Mouse (Mus musculus): Measurements from ENCODE around the gene Kdm1a. TPM values are rescaled to one million over a fixed set of nuclear protein-coding genes. Genes with fewer than 3 reads are reported as not detected.
A peak's percentile ranks its signal among the peaks of the same experiment; 100 is the strongest.

The Kdm1a gene
- polyA plus RNA-seq, 1 experiment from 2014 or later, result 19.3 TPM

GRCm38 (mm10) chr4:136521898-136522297, 80.6 kb downstream of the Kdm1a start:
- H3K4me1 ChIP-seq (ENCODE audit: control insufficient read depth, insufficient read depth, low read length), result no peaks in the 10 kb centered on the region
- H3K4me3 ChIP-seq (ENCODE audit: low read length), result no peak overlapping the region
- no peaks in the 10 kb centered on the region for H3K27me3 ChIP-seq (ENCODE audit: control insufficient read depth, insufficient read depth, low read length)
- H3K4me2 ChIP-seq (ENCODE audit: low read depth, low read length), result no peak overlapping the region
- WGBS, result 71% methylated on average over 5 of the region's 5 CpGs
- no peak overlapping the region for H3K9ac ChIP-seq (ENCODE audit: low read length)
- H3K36me3 ChIP-seq (ENCODE audit: control insufficient read depth, insufficient read depth), result no peaks in the 10 kb centered on the region
- no peaks in the 10 kb centered on the region for H3K9me3 ChIP-seq (replicated peaks; ENCODE audit: control insufficient read depth, low read length)
- no peak overlapping the region for H3K27ac ChIP-seq (ENCODE audit: low read length)
- no peak for ATAC-seq (replicated peaks; ENCODE audit: extremely low read depth, insufficient read depth, low FRiP score)

- Histone ChIP-seq H3K4me2 (ENCODE audit: low read depth, low read length) (no peak overlapping the region), H3K36me3 (ENCODE audit: control insufficient read depth, insufficient read depth) (no peaks in the 10 kb centered on the region), H3K9me3 (replicated peaks; ENCODE audit: control insufficient read depth, low read length) (no peaks in the 10 kb centered on the region), H3K9ac (ENCODE audit: low read length) (no peak overlapping the region), H3K4me1 (ENCODE audit: control insufficient read depth, insufficient read depth, low read length) (peaks cover 13% of the 10 kb centered on the region), H3K4me3 (ENCODE audit: low read length) (no peak overlapping the region), H3K27ac (ENCODE audit: low read length) (no peak overlapping the region), H3K27me3 (ENCODE audit: control insufficient read depth, insufficient read depth, low read length) (no peaks in the 10 kb centered on the region)
- ATAC-seq (replicated peaks; ENCODE audit: extremely low read depth, insufficient read depth, low FRiP score), result no peak
These were observed 82.7 kb downstream of the Kdm1a start for GRCm38 (mm10) chr4:136519866-136520265.

GRCm38 (mm10) chr4:136518576-136518975, 83.9 kb downstream of the Kdm1a start:
- Histone ChIP-seq H3K27ac (ENCODE audit: low read length) (no peak overlapping the region), H3K4me1 (ENCODE audit: control insufficient read depth, insufficient read depth, low read length) (peaks cover 15% of the 10 kb centered on the region), H3K4me2 (ENCODE audit: low read depth, low read length) (no peak overlapping the region), H3K27me3 (ENCODE audit: control insufficient read depth, insufficient read depth, low read length) (no peaks in the 10 kb centered on the region), H3K9ac (ENCODE audit: low read length) (no peak overlapping the region), H3K36me3 (ENCODE audit: control insufficient read depth, insufficient read depth) (no peaks in the 10 kb centered on the region), H3K9me3 (replicated peaks; ENCODE audit: control insufficient read depth, low read length) (no peaks in the 10 kb centered on the region), H3K4me3 (ENCODE audit: low read length) (no peak overlapping the region)
- no peak for ATAC-seq (replicated peaks; ENCODE audit: extremely low read depth, insufficient read depth, low FRiP score)
- 90% methylated on average over 2 of the region's 2 CpGs for WGBS

- WGBS, result 73% methylated on average over 2 of the region's 2 CpGs
- no peak overlapping the region for H3K4me2 ChIP-seq (ENCODE audit: low read depth, low read length)
These were observed 84.4 kb downstream of the Kdm1a start for GRCm38 (mm10) chr4:136518141-136518540.

GRCm38 (mm10) chr4:136512905-136513304, 89.6 kb downstream of the Kdm1a start:
- ATAC-seq (replicated peaks; ENCODE audit: extremely low read depth, insufficient read depth, low FRiP score), result 0 out of 2 replicates have a peak, but pooled peaks have one; percentile 37
- H3K27ac ChIP-seq (ENCODE audit: low read length), result no peak overlapping the region
- H3K9ac ChIP-seq (ENCODE audit: low read length), result no peak overlapping the region
- no peak overlapping the region for H3K4me3 ChIP-seq (ENCODE audit: low read length)
- H3K4me2 ChIP-seq (ENCODE audit: low read depth, low read length), result no peak overlapping the region
- no peaks in the 10 kb centered on the region for H3K27me3 ChIP-seq (ENCODE audit: control insufficient read depth, insufficient read depth, low read length)
- no peaks in the 10 kb centered on the region for H3K36me3 ChIP-seq (ENCODE audit: control insufficient read depth, insufficient read depth)
- H3K4me1 ChIP-seq (ENCODE audit: control insufficient read depth, insufficient read depth, low read length), result peaks cover 43% of the 10 kb centered on the region
- no peaks in the 10 kb centered on the region for H3K9me3 ChIP-seq (replicated peaks; ENCODE audit: control insufficient read depth, low read length)

More at GRCm38 (mm10) chr4:136518141-136518540, 84.4 kb downstream of the Kdm1a start:
- H3K36me3 ChIP-seq (ENCODE audit: control insufficient read depth, insufficient read depth), result no peaks in the 10 kb centered on the region
- no peak for ATAC-seq (replicated peaks; ENCODE audit: extremely low read depth, insufficient read depth, low FRiP score)
- H3K4me1 ChIP-seq (ENCODE audit: control insufficient read depth, insufficient read depth, low read length), result peaks cover 20% of the 10 kb centered on the region
- H3K9me3 ChIP-seq (replicated peaks; ENCODE audit: control insufficient read depth, low read length), result no peaks in the 10 kb centered on the region
- H3K4me3 ChIP-seq (ENCODE audit: low read length), result no peak overlapping the region
- no peak overlapping the region for H3K9ac ChIP-seq (ENCODE audit: low read length)
- no peak overlapping the region for H3K27ac ChIP-seq (ENCODE audit: low read length)
- H3K27me3 ChIP-seq (ENCODE audit: control insufficient read depth, insufficient read depth, low read length), result no peaks in the 10 kb centered on the region

- WGBS, result 25% methylated on average over 4 of the region's 4 CpGs
- no peak overlapping the region for H3K4me3 ChIP-seq (ENCODE audit: low read length)
- peak overlapping the region; percentile 66 for H3K27ac ChIP-seq (ENCODE audit: low read length)
- H3K9me3 ChIP-seq (replicated peaks; ENCODE audit: control insufficient read depth, low read length), result no peaks in the 10 kb centered on the region
- ATAC-seq (replicated peaks; ENCODE audit: extremely low read depth, insufficient read depth, low FRiP score), result no peak
- peak overlapping the region; percentile 13; the same call in 1 of the 2 replicates for H3K4me2 ChIP-seq (ENCODE audit: low read depth, low read length)
- H3K9ac ChIP-seq (ENCODE audit: low read length), result no peak overlapping the region
- H3K4me1 ChIP-seq (ENCODE audit: control insufficient read depth, insufficient read depth, low read length), result peaks cover 42% of the 10 kb centered on the region
- H3K27me3 ChIP-seq (ENCODE audit: control insufficient read depth, insufficient read depth, low read length), result no peaks in the 10 kb centered on the region
- no peaks in the 10 kb centered on the region for H3K36me3 ChIP-seq (ENCODE audit: control insufficient read depth, insufficient read depth)
These were observed 90.8 kb downstream of the Kdm1a start for GRCm38 (mm10) chr4:136511708-136512107.

- Histone ChIP-seq H3K4me2 (ENCODE audit: low read depth, low read length) (no peak overlapping the region), H3K27me3 (ENCODE audit: control insufficient read depth, insufficient read depth, low read length) (no peaks in the 10 kb centered on the region), H3K36me3 (ENCODE audit: control insufficient read depth, insufficient read depth) (no peaks in the 10 kb centered on the region), H3K9ac (ENCODE audit: low read length) (no peak overlapping the region), H3K9me3 (replicated peaks; ENCODE audit: control insufficient read depth, low read length) (no peaks in the 10 kb centered on the region), H3K4me3 (ENCODE audit: low read length) (no peak overlapping the region), H3K27ac (ENCODE audit: low read length) (no peak overlapping the region), H3K4me1 (ENCODE audit: control insufficient read depth, insufficient read depth, low read length) (peaks cover 39% of the 10 kb centered on the region)
- ATAC-seq (replicated peaks; ENCODE audit: extremely low read depth, insufficient read depth, low FRiP score), result no peak
- 82% methylated on average over 1 of the region's 1 CpGs for WGBS
These were observed 92.7 kb downstream of the Kdm1a start for GRCm38 (mm10) chr4:136509857-136510256.

- 44% methylated on average over 2 of the region's 2 CpGs for WGBS
- Histone ChIP-seq H3K27ac (ENCODE audit: low read length) (no peak overlapping the region), H3K9ac (ENCODE audit: low read length) (no peak overlapping the region), H3K9me3 (replicated peaks; ENCODE audit: control insufficient read depth, low read length) (no peaks in the 10 kb centered on the region), H3K27me3 (ENCODE audit: control insufficient read depth, insufficient read depth, low read length) (no peaks in the 10 kb centered on the region), H3K36me3 (ENCODE audit: control insufficient read depth, insufficient read depth) (no peaks in the 10 kb centered on the region), H3K4me2 (ENCODE audit: low read depth, low read length) (no peak overlapping the region), H3K4me3 (ENCODE audit: low read length) (no peak overlapping the region), H3K4me1 (ENCODE audit: control insufficient read depth, insufficient read depth, low read length) (peaks cover 12% of the 10 kb centered on the region)
- no peak for ATAC-seq (replicated peaks; ENCODE audit: extremely low read depth, insufficient read depth, low FRiP score)
These were observed 96.9 kb downstream of the Kdm1a start for GRCm38 (mm10) chr4:136505426-136506215.
